Mouse (Mus musculus) lung, embryonic 16.5 days (tissue): ENCODE data around the gene Olfr186. TPM values are rescaled to one million over a fixed set of nuclear protein-coding genes. Genes with fewer than 3 reads are reported as not detected.
"Not testable (repeated sequence)": the region's sequence is repeated elsewhere in the genome, so short reads cannot be mapped to it uniquely, and the experiment has no call there.

Experiments
- ATAC-seq: fragments of 200-750 bp; cut with Nextera tagmentation; 2 replicates; pipeline ENCODE4 v1.8.0; 2017; ENCODE audit warnings: low read depth, mild to moderate bottlenecking, moderate library complexity
- H3K27ac ChIP-seq: fragments of 300-500 bp; sonication (generic); 2 replicates; pipeline ENCODE4 v1.5.1; 2014; ENCODE audit warnings: mild to moderate bottlenecking, control low read depth, low read length
- H3K27me3 ChIP-seq: fragments of 300-500 bp; sonication (generic); 2 replicates; pipeline ENCODE4 v1.6.1; 2014; ENCODE audit warnings: low read depth, low read length, mixed read lengths; ENCODE audit not compliant: control insufficient read depth, insufficient read depth
- H3K36me3 ChIP-seq: fragments of 300-500 bp; sonication (generic); 2 replicates; pipeline ENCODE4 v1.6.1; 2014; ENCODE audit warnings: low read length; ENCODE audit not compliant: control insufficient read depth, insufficient read depth
- H3K4me1 ChIP-seq: fragments of 300-500 bp; sonication (generic); replicated peaks from 2 replicates; pipeline ENCODE4 v1.6.1; 2014; ENCODE audit warnings: low read length, mixed read lengths; ENCODE audit not compliant: control insufficient read depth, insufficient read depth
- H3K4me2 ChIP-seq: fragments of 300-500 bp; sonication (generic); 2 replicates; pipeline ENCODE4 v1.6.1; 2014; ENCODE audit warnings: low read depth, low read length, control low read depth
- H3K4me3 ChIP-seq: fragments of 300-500 bp; sonication (generic); 2 replicates; pipeline ENCODE4 v1.5.1; 2014; ENCODE audit warnings: mild to moderate bottlenecking, low read length, control low read depth
- H3K9ac ChIP-seq: fragments of 300-500 bp; sonication (generic); 2 replicates; pipeline ENCODE4 v1.6.1; 2014; ENCODE audit warnings: low read length, control low read depth
- H3K9me3 ChIP-seq: fragments of 300-500 bp; sonication (generic); 2 replicates; pipeline ENCODE4 v1.6.1; 2016; ENCODE audit warnings: low read length; ENCODE audit not compliant: control insufficient read depth
- WGBS: fragments of 180-500 bp; shearing (Covaris S2); extraction: QIAGEN DNeasy Blood & Tissue Kit; methylation state at CpG from one replicate; pipeline ENCODE4 v1.1.7; 2014; 5-methylcytosine and 5-hydroxymethylcytosine counted together
- polyA plus RNA-seq: library from polyadenylated mRNA; unstranded; fragments of >200 nt; fragmentation: Nextera tagmentation; extraction: Ambion mirVana; gene quantifications from 2 replicates; pipeline ENCODE4 v1.2.1, GENCODE M21; 2015

Olfr186 gene
- not detected in 2 replicates for polyA plus RNA-seq

DNA sequence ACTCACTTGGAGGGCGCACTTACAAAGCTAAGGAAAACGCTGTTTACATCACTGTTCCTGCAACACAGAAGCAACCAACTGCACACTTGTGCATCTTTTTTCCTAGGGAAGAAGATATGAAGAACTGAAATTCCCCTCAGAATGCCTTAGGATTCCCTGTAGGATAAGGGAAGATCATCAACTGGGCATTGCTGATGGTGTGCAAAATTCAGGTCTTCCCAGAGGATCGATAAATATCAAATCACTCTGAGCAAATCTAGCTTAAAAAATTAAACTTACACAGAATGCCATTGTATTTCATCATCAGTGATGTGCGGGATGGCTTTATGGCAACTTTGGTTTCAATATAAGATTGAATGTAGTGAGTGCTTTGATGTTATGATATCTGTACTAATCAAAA lies at the start of gene Olfr186:
TSS of gene Olfr186 (minus strand) at position 101 of the 400 bp plus-strand sequence.
- H3K27me3 ChIP-seq = no peaks in the 10 kb centered on the region
- WGBS = 80% methylated on average over 4 of the region's 4 CpGs
- no peaks in the 10 kb centered on the region for H3K4me1 ChIP-seq
- H3K36me3 ChIP-seq = no peaks in the 10 kb centered on the region
- no peak within 1 kb of the TSS for H3K27ac ChIP-seq
- no peak within 1 kb of the TSS for H3K9ac ChIP-seq
- H3K9me3 ChIP-seq = no peaks in the 10 kb centered on the region
- H3K4me2 ChIP-seq = no peak within 1 kb of the TSS
- ATAC-seq = no peak
- H3K4me3 ChIP-seq = no peak within 1 kb of the TSS

DNA sequence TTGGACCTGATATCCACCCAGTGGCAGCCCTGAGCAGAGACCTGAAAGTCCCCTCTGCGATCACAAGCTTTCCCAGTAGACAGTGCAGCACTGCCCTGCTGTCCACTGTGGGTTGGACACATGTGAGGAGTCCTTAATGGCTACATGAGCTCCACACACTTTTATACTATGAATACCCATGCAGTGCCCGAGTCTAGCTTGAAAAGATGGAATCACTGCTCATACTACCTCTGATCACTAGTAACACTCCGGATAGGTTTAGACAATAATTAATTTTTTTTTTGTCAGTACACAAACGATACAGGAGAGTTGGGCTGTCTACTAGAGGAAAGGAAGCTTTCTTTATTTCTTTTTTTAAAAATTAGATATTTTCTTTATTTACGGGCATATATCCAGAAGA lies 47.8 kb upstream of the Olfr186 start, which contains the start of gene Olfr190:
TSS of gene Olfr190 (minus strand) at position 101 of the 400 bp plus-strand sequence.
- H3K36me3 ChIP-seq = no peaks in the 10 kb centered on the region
- 83% methylated on average over 5 of the region's 5 CpGs for WGBS
- H3K4me3 ChIP-seq = no peak within 1 kb of the TSS
- no peaks in the 10 kb centered on the region for H3K4me1 ChIP-seq
- no peaks in the 10 kb centered on the region for H3K9me3 ChIP-seq
- no peak within 1 kb of the TSS for H3K27ac ChIP-seq
- no peak within 1 kb of the TSS for H3K4me2 ChIP-seq
- H3K9ac ChIP-seq = no peak within 1 kb of the TSS
- H3K27me3 ChIP-seq = no peaks in the 10 kb centered on the region
- ATAC-seq = no peak

DNA sequence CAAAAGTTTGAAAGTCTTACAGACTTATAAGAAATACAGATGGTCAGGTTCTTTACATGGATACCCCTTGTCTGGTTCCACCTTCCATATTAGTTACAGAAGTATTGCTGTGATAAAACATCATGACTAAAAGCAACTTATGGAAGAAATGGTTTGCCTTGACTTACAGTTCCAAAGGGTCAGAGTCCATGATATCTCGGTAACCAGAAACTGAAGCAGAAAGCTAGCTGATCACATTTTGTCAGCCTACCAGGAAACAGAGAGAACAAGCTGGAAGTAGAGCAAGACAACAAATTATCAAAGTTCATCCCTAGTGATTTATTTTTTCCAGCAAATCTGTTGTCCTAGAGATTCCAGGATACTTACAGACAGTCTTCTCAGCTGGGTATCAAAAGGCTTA lies 43.4 kb upstream of the Olfr186 start:
- no peak overlapping the region for H3K4me2 ChIP-seq
- H3K4me1 ChIP-seq = no peaks in the 10 kb centered on the region
- no peaks in the 10 kb centered on the region for H3K36me3 ChIP-seq
- no peak for ATAC-seq
- H3K27me3 ChIP-seq = no peaks in the 10 kb centered on the region
- no peak overlapping the region for H3K4me3 ChIP-seq
- H3K27ac ChIP-seq = no peak overlapping the region
- WGBS = 75% methylated on average over 1 of the region's 1 CpGs
- H3K9me3 ChIP-seq = no peaks in the 10 kb centered on the region
- no peak overlapping the region for H3K9ac ChIP-seq

- no peak overlapping the region for H3K4me2 ChIP-seq
- ATAC-seq = no peak
- H3K9me3 ChIP-seq = no peaks in the 10 kb centered on the region
- H3K27me3 ChIP-seq = no peaks in the 10 kb centered on the region
- no peak overlapping the region for H3K27ac ChIP-seq
- no peaks in the 10 kb centered on the region for H3K36me3 ChIP-seq
- H3K4me1 ChIP-seq = no peaks in the 10 kb centered on the region
- H3K4me3 ChIP-seq = no peak overlapping the region
- no peak overlapping the region for H3K9ac ChIP-seq
Observed at GRCm38 (mm10) chr16:59071755-59072154, 41.7 kb upstream of the Olfr186 start.

DNA sequence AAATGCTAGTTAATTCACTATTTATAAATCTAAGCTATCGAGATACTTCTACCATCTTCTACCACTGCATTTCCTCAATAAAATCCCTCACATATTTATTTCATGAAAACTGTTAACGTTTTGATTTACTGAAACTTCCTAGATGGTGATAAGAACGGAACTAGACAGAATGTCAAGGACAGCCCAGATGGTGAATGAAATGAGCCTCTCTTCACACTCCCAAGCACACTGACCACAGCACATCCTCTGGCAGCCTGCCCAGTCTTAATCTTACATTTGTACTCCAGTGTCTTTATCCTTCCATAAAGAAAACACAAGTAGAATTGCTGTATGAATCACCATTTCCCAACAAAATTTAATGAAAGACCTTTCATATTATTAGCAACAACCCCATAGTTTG lies 32.3 kb upstream of the Olfr186 start:
- not testable (repeated sequence) for ATAC-seq, H3K4me2 ChIP-seq, H3K27me3 ChIP-seq, H3K9ac ChIP-seq, H3K27ac ChIP-seq, H3K36me3 ChIP-seq, H3K9me3 ChIP-seq, H3K4me3 ChIP-seq, H3K4me1 ChIP-seq
- 29% methylated on average over 3 of the region's 3 CpGs for WGBS

DNA sequence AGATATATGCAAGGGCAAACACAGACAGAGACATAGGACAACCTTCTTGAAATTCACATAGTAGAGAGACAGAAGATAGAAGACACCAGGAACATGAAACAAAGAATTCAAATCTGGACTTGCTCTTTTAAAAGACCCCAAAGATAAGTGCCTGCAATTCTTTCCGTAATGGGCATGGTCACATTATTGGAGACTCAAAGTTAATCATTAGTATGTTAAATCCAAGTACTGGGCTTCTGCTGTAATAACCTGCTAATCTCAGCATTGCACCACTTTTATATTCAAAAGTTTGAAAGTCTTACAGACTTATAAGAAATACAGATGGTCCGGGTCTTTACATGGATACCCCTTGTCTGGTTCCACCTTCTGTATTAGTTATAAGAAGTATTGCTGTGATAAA lies 19.2 kb upstream of the Olfr186 start:
- H3K27ac ChIP-seq, H3K4me3 ChIP-seq, ATAC-seq, H3K9ac ChIP-seq, H3K9me3 ChIP-seq, H3K27me3 ChIP-seq, H3K4me2 ChIP-seq, H3K36me3 ChIP-seq, H3K4me1 ChIP-seq: not testable (repeated sequence)
- 88% methylated on average over 2 of the region's 2 CpGs for WGBS

GRCm38 (mm10) chr16:59048860-59049259 lies 18.8 kb upstream of the Olfr186 start:
- Histone ChIP-seq H3K4me3 (no peak overlapping the region), H3K4me2 (no peak overlapping the region), H3K4me1 (no peaks in the 10 kb centered on the region), H3K36me3 (no peaks in the 10 kb centered on the region), H3K9me3 (no peaks in the 10 kb centered on the region), H3K27me3 (no peaks in the 10 kb centered on the region), H3K9ac (no peak overlapping the region), H3K27ac (no peak overlapping the region)
- WGBS = 69% methylated on average over 1 of the region's 1 CpGs
- no peak for ATAC-seq

- WGBS = 51% methylated on average over 4 of the region's 4 CpGs
- no peak for ATAC-seq
- Histone ChIP-seq H3K27me3 (no peaks in the 10 kb centered on the region), H3K27ac (no peak overlapping the region), H3K36me3 (no peaks in the 10 kb centered on the region), H3K4me3 (no peak overlapping the region), H3K9ac (no peak overlapping the region), H3K4me2 (no peak overlapping the region), H3K4me1 (no peaks in the 10 kb centered on the region), H3K9me3 (no peaks in the 10 kb centered on the region)
Observed at GRCm38 (mm10) chr16:59047579-59047978, 17.5 kb upstream of the Olfr186 start.

DNA sequence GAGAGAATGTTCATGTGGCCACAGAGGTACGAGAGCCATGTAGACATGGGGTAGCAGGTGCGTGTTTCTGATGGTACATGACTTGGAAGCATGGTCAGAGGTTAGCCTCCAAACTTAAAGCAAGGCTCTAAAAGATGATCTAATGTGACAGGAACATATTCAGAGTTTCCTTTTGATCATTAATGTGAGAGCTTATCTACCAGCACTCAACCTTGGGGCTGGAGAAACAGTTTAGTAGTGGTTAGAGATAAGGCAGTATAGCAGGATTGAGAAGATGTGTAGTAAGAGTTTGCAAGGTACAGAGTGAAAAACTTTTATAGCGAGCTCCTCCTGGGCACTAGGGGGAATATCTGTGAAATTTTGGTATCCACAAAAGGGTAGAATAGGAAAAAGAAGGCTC lies 15.7 kb upstream of the Olfr186 start:
- H3K9ac ChIP-seq = no peak overlapping the region
- no peak overlapping the region for H3K4me2 ChIP-seq
- WGBS = 82% methylated on average over 3 of the region's 3 CpGs
- no peak overlapping the region for H3K27ac ChIP-seq
- H3K4me3 ChIP-seq = no peak overlapping the region
- no peak for ATAC-seq
- H3K27me3 ChIP-seq = no peaks in the 10 kb centered on the region
- H3K4me1 ChIP-seq = no peaks in the 10 kb centered on the region
- H3K9me3 ChIP-seq = no peaks in the 10 kb centered on the region
- H3K36me3 ChIP-seq = no peaks in the 10 kb centered on the region

GRCm38 (mm10) chr16:59039710-59040109 lies 9.6 kb upstream of the Olfr186 start, which contains the start of gene Olfr187:
TSS of gene Olfr187 (minus strand) at chr16:59039767.
- no peaks in the 10 kb centered on the region for H3K36me3 ChIP-seq
- no peak within 1 kb of the TSS for H3K4me3 ChIP-seq
- ATAC-seq = no peak
- no peak within 1 kb of the TSS for H3K9ac ChIP-seq
- no peaks in the 10 kb centered on the region for H3K9me3 ChIP-seq
- H3K27me3 ChIP-seq = no peaks in the 10 kb centered on the region
- no peak within 1 kb of the TSS for H3K27ac ChIP-seq
- H3K4me1 ChIP-seq = no peaks in the 10 kb centered on the region
- peak within 1 kb of the TSS; percentile 17; the same call in 1 of the 2 replicates for H3K4me2 ChIP-seq
- 59% methylated on average over 7 of the region's 7 CpGs for WGBS
